Mouse (Mus musculus) midbrain, embryonic 13.5 days (tissue): ENCODE measurements around the gene P2ry14. TPM values are rescaled to one million over a fixed set of nuclear protein-coding genes. Genes with fewer than 3 reads are reported as not detected.

Source experiments
- ATAC-seq: fragments of 200-750 bp; cut with Nextera tagmentation; 2 replicates; pipeline ENCODE4 v1.8.0; 2017; ENCODE audit warnings: mild to moderate bottlenecking, moderate TSS enrichment, moderate library complexity
- H3K27ac ChIP-seq: fragments of 300-500 bp; sonication (generic); 2 replicates; pipeline ENCODE4 v1.5.1; 2015; ENCODE audit warnings: inconsistent platforms, mild to moderate bottlenecking, moderate library complexity
- H3K27me3 ChIP-seq: fragments of 300-500 bp; sonication (generic); 2 replicates; pipeline ENCODE4 v1.6.1; 2015; ENCODE audit warnings: mild to moderate bottlenecking, inconsistent platforms
- H3K36me3 ChIP-seq: fragments of 300-500 bp; sonication (generic); 2 replicates; pipeline ENCODE4 v1.6.1; 2015; ENCODE audit warnings: mild to moderate bottlenecking, inconsistent platforms
- H3K4me1 ChIP-seq: fragments of 300-500 bp; sonication (generic); replicated peaks from 2 replicates; pipeline ENCODE4 v1.6.1; 2015; ENCODE audit warnings: inconsistent platforms
- H3K4me2 ChIP-seq: fragments of 300-500 bp; sonication (generic); replicated peaks from 2 replicates; pipeline ENCODE4 v1.6.1; 2015; ENCODE audit warnings: moderate library complexity, mild to moderate bottlenecking, inconsistent platforms
- H3K4me3 ChIP-seq: fragments of 300-500 bp; sonication (generic); replicated peaks from 2 replicates; pipeline ENCODE4 v1.5.1; 2015; ENCODE audit warnings: mild to moderate bottlenecking, inconsistent platforms
- H3K9ac ChIP-seq: fragments of 300-500 bp; sonication (generic); replicated peaks from 2 replicates; pipeline ENCODE4 v1.6.1; 2015; ENCODE audit warnings: mild to moderate bottlenecking, inconsistent platforms
- H3K9me3 ChIP-seq: fragments of 300-500 bp; sonication (generic); 2 replicates; pipeline ENCODE4 v1.6.1; 2016; ENCODE audit warnings: mild to moderate bottlenecking, inconsistent platforms
- WGBS: fragments of 180-500 bp; shearing (Covaris S2); methylation state at CpG from one replicate; pipeline ENCODE4 v1.1.7; 2015; 5-methylcytosine and 5-hydroxymethylcytosine counted together
- polyA plus RNA-seq: library from polyadenylated mRNA; unstranded; fragments of >200 nt; fragmentation: Nextera tagmentation; extraction: Ambion mirVana; gene quantifications from 2 replicates; pipeline ENCODE4 v1.2.1, GENCODE M21; 2015

P2ry14 gene
- 1.9 and 2.4 TPM in 2 replicates for polyA plus RNA-seq

GRCm38 (mm10) chr3:59153424-59153823 lies at the start of gene P2ry14:
Gene P2ry14 (minus strand): TSS chr3:59153618.
- no peaks in the 10 kb centered on the region for H3K27me3 ChIP-seq
- no peak within 1 kb of the TSS for H3K4me3 ChIP-seq
- no peak within 1 kb of the TSS for H3K4me2 ChIP-seq
- no peak for ATAC-seq
- no peak within 1 kb of the TSS for H3K27ac ChIP-seq
- WGBS = 89% methylated on average over 5 of the region's 5 CpGs
- no peak within 1 kb of the TSS for H3K9ac ChIP-seq
- no peaks in the 10 kb centered on the region for H3K36me3 ChIP-seq
- no peaks in the 10 kb centered on the region for H3K4me1 ChIP-seq
- H3K9me3 ChIP-seq = no peaks in the 10 kb centered on the region

GRCm38 (mm10) chr3:59197329-59197948 lies 44.0 kb upstream of the P2ry14 start:
- Histone ChIP-seq H3K4me2 (no peak overlapping the region), H3K9ac (no peak overlapping the region), H3K4me1 (no peaks in the 10 kb centered on the region), H3K9me3 (no peaks in the 10 kb centered on the region), H3K36me3 (no peaks in the 10 kb centered on the region), H3K27me3 (no peaks in the 10 kb centered on the region), H3K27ac (no peak overlapping the region), H3K4me3 (no peak overlapping the region)
- 84% methylated on average over 4 of the region's 4 CpGs for WGBS
- ATAC-seq = no peak

- Histone ChIP-seq H3K4me3 (no peak within 1 kb of the TSS), H3K36me3 (no peaks in the 10 kb centered on the region), H3K27me3 (no peaks in the 10 kb centered on the region), H3K4me1 (no peaks in the 10 kb centered on the region), H3K4me2 (no peak within 1 kb of the TSS), H3K9ac (no peak within 1 kb of the TSS), H3K9me3 (no peaks in the 10 kb centered on the region), H3K27ac (no peak within 1 kb of the TSS)
- no peak for ATAC-seq
- 89% methylated on average over 7 of the region's 7 CpGs for WGBS
Observed at GRCm38 (mm10) chr3:59194938-59195337, 41.5 kb upstream of the P2ry14 start, which contains the start of gene Gpr87. Gene Gpr87 (minus strand): TSS chr3:59195104.

DNA sequence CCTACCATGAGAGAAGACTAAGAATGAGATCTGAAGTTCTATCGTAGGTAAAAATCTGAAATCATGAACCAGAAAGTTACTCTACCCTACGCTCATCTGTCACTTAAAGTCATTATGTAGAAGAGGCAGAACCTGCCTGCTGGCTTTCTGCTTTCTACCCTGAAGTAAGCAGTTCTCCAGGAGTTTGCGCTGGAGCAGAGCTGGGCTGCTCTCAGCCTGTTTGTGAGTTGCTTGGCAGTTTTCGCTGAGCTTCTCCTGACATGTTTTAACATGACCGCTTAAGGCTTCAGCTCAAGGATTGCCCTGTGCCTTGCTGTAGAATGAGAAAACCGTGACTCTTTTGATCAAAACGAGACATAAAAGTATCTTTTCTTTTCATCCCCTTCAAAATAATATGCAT lies 40.7 kb upstream of the P2ry14 start:
- no peak for ATAC-seq
- H3K27me3 ChIP-seq = no peaks in the 10 kb centered on the region
- no peaks in the 10 kb centered on the region for H3K9me3 ChIP-seq
- H3K27ac ChIP-seq = no peak overlapping the region
- no peak overlapping the region for H3K9ac ChIP-seq
- no peak overlapping the region for H3K4me2 ChIP-seq
- H3K4me3 ChIP-seq = no peak overlapping the region
- 91% methylated on average over 7 of the region's 7 CpGs for WGBS
- no peaks in the 10 kb centered on the region for H3K36me3 ChIP-seq
- no peaks in the 10 kb centered on the region for H3K4me1 ChIP-seq

DNA sequence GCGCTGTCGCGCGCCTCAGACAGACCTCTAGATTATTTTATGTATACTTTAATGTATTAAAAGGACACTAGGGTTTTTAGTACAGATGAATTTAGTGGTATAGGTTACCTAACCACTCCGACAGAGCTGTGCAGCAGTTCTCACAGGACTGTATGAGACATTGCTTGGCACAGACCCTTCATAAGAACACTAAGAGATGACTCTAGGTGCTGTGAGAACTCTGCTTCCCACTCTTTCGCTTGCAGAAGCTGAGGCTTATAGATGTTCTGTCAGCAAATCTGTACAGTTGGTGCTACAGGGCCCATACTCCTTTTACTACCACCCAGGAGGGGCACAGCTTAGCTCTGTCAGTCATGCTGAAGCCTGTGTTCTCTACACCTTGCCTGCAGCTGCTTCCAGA lies 38.3 kb upstream of the P2ry14 start:
- 93% methylated on average over 6 of the region's 6 CpGs for whole genome bisulfite sequencing
- H3K9ac ChIP-seq = no peak overlapping the region
- no peak overlapping the region for H3K27ac ChIP-seq
- ATAC-seq = no peak
- H3K4me1 ChIP-seq = no peaks in the 10 kb centered on the region
- H3K4me2 ChIP-seq = no peak overlapping the region
- H3K27me3 ChIP-seq = no peaks in the 10 kb centered on the region
- no peak overlapping the region for H3K4me3 ChIP-seq
- no peaks in the 10 kb centered on the region for H3K9me3 ChIP-seq
- H3K36me3 ChIP-seq = no peaks in the 10 kb centered on the region

GRCm38 (mm10) chr3:59187336-59187735 lies 33.9 kb upstream of the P2ry14 start:
- H3K36me3 ChIP-seq = no peaks in the 10 kb centered on the region
- no peak overlapping the region for H3K27ac ChIP-seq
- H3K9me3 ChIP-seq = no peaks in the 10 kb centered on the region
- H3K4me2 ChIP-seq = no peak overlapping the region
- H3K4me1 ChIP-seq = no peaks in the 10 kb centered on the region
- 90% methylated on average over 4 of the region's 4 CpGs for WGBS
- no peak for ATAC-seq
- no peak overlapping the region for H3K4me3 ChIP-seq
- no peak overlapping the region for H3K9ac ChIP-seq
- H3K27me3 ChIP-seq = no peaks in the 10 kb centered on the region

GRCm38 (mm10) chr3:59185662-59186061 lies 32.2 kb upstream of the P2ry14 start:
- no peak overlapping the region for H3K9ac ChIP-seq
- no peak overlapping the region for H3K4me3 ChIP-seq
- no peak overlapping the region for H3K4me2 ChIP-seq
- H3K27me3 ChIP-seq = no peaks in the 10 kb centered on the region
- ATAC-seq = no peak
- 0 out of 2 replicates have a peak, but pooled peaks cover 3% of the 10 kb centered on the region for H3K4me1 ChIP-seq
- H3K27ac ChIP-seq = no peak overlapping the region
- 90% methylated on average over 4 of the region's 4 CpGs for WGBS
- H3K36me3 ChIP-seq = no peaks in the 10 kb centered on the region
- no peaks in the 10 kb centered on the region for H3K9me3 ChIP-seq

- H3K36me3 ChIP-seq = no peaks in the 10 kb centered on the region
- 0 out of 2 replicates have a peak, but pooled peaks cover 3% of the 10 kb centered on the region for H3K4me1 ChIP-seq
- peak; percentile 82 for ATAC-seq
- no peak overlapping the region for H3K27ac ChIP-seq
- no peaks in the 10 kb centered on the region for H3K27me3 ChIP-seq
- no peak overlapping the region for H3K9ac ChIP-seq
- no peak overlapping the region for H3K4me2 ChIP-seq
- H3K9me3 ChIP-seq = no peaks in the 10 kb centered on the region
- H3K4me3 ChIP-seq = no peak overlapping the region
Observed at GRCm38 (mm10) chr3:59182129-59182528, 28.7 kb upstream of the P2ry14 start.

- Histone ChIP-seq H3K4me2 (no peak overlapping the region), H3K4me1 (0 out of 2 replicates have a peak, but pooled peaks cover 3% of the 10 kb centered on the region), H3K27ac (no peak overlapping the region), H3K9ac (no peak overlapping the region), H3K9me3 (no peaks in the 10 kb centered on the region), H3K27me3 (no peaks in the 10 kb centered on the region), H3K4me3 (no peak overlapping the region), H3K36me3 (no peaks in the 10 kb centered on the region)
- no peak for ATAC-seq
- WGBS = 68% methylated on average over 5 of the region's 5 CpGs
Observed at GRCm38 (mm10) chr3:59181134-59181533, 27.7 kb upstream of the P2ry14 start.

DNA sequence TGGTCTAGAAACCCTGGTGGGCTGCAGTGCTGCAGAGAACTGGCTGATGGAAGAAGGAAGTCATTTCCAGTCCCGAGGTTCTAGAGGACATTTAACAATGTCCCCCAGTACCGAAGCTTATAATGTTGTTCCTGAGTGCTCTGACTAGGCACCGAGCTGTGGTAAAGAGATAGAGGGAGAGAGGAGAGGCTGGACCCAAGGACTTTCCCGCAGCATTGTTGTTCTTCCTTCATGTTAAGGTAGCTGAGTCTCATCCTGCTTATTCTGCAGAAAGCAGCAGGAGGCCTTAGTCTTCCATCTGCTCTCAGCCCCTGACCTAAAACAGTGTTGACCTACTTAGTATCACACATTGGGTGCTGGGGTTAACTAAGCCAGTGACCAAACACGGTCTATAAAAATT lies 23.5 kb upstream of the P2ry14 start:
- WGBS = 75% methylated on average over 5 of the region's 5 CpGs
- Histone ChIP-seq H3K9ac (no peak overlapping the region), H3K36me3 (no peaks in the 10 kb centered on the region)

DNA sequence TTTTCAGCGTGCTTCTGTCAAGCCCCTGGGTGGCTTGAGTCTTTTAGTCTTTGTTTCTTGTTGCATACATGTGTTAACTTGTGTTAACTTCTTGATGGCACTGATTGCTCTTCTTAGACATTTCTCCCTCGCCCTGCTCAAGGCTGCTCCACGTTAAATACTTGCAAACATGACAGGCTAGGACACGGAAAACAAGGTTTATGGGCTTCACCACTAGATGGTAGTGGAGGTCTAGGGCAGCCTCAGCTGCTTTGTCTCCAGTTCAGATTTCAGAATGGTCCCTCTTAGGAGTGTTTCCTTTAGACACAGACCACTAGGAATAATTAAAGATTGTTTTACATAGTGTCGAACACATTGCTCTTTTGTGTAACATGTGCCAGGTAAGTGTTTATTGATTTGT lies 21.8 kb upstream of the P2ry14 start:
- Histone ChIP-seq H3K9me3 (no peaks in the 10 kb centered on the region), H3K27me3 (no peaks in the 10 kb centered on the region), H3K4me3 (no peak overlapping the region), H3K9ac (no peak overlapping the region), H3K36me3 (no peaks in the 10 kb centered on the region), H3K4me2 (no peak overlapping the region), H3K4me1 (no peaks in the 10 kb centered on the region), H3K27ac (no peak overlapping the region)
- ATAC-seq = peak; percentile 77
- WGBS = 40% methylated on average over 5 of the region's 5 CpGs

More for the DNA sequence above, 23.5 kb upstream of the P2ry14 start:
- no peak overlapping the region for H3K4me3 ChIP-seq
- no peaks in the 10 kb centered on the region for H3K27me3 ChIP-seq
- 0 out of 2 replicates have a peak, but pooled peaks cover under 1% of the 10 kb centered on the region for H3K4me1 ChIP-seq
- H3K4me2 ChIP-seq = no peak overlapping the region
- no peak overlapping the region for H3K27ac ChIP-seq
- no peak for ATAC-seq
- H3K9me3 ChIP-seq = no peaks in the 10 kb centered on the region

DNA sequence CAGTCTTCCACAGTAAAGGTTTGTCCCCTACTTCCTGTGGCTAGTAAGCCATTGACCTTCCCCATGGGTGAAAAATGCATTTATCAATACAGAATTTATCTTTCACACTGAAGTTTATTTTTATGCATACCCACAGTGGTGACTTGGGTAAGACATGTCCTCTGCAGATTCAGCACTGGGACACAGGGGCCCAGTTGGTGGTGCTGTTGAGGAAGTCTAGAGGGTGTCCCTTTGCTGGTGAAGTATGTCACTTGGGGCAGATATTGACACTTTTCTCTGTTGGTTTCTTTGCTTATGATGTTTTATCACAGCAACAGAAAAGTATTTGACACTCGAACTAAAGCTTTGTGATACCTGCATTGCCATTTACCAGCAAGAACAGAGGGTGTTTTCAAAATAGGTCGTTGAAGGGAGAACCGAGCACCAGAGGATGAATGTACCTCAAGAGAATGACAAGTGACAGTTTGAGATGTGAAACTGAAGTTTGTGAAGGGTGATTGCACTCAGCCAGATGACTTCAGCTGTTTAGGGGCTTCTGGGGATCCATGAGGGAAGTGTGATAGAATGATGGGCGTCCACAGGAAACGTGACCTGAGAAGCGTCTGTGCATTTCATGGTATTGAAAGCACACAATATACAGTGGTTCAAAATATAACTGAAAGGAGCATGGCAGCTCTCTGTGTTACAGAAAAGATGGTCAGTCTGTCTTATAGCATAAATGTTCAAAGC lies 21.2 kb upstream of the P2ry14 start:
- Histone ChIP-seq H3K27ac (no peak overlapping the region), H3K9me3 (no peaks in the 10 kb centered on the region), H3K4me2 (no peak overlapping the region), H3K4me1 (no peaks in the 10 kb centered on the region), H3K27me3 (no peaks in the 10 kb centered on the region), H3K9ac (no peak overlapping the region), H3K36me3 (no peaks in the 10 kb centered on the region), H3K4me3 (no peak overlapping the region)
- ATAC-seq = no peak
- WGBS = 89% methylated on average over 6 of the region's 6 CpGs
